Mouse (Mus musculus): ENCODE results near the gene Fbxw11. TPM values are rescaled to one million over a fixed set of nuclear protein-coding genes. Genes with fewer than 3 reads are reported as not detected.
"Not testable (repeated sequence)": the region's sequence is repeated elsewhere in the genome, so short reads cannot be mapped to it uniquely, and the experiment has no call there.

Gene Fbxw11
- total and polyA plus RNA-seq, 3 experiments: 27.3 to 58.7 (median 47.8) TPM

DNA sequence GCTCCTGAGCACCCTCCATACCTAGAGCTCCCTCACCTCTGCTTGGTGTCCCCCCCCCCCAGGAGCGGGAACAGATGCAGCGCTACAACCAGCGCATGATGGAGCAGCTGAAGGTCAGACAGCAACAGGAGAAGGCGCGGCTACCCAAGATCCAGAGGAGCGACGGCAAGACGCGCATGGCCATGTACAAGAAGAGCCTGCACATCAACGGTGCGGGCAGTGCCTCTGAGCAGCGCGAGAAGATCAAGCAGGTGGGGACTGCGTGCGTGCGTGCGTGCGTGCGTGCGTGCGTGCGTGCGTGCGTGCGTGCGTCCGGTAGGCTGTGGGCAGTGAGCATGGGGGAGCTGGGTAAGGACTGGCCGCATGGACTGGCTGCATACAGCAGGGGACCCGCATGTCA, 28.1 kb upstream of the Fbxw11 start:
- H3K4me3 ChIP-seq: no peak overlapping the region
- H3K4me1 ChIP-seq (ENCODE audit: control insufficient read depth, insufficient read depth, low read length): peaks cover 7% of the 10 kb centered on the region
- WGBS: 96% methylated on average over 29 of the region's 29 CpGs
- peaks cover 4% of the 10 kb centered on the region; the same call in 1 of the 2 replicates for H3K36me3 ChIP-seq (ENCODE audit: control insufficient read depth, insufficient read depth, low read length)
- H3K9ac ChIP-seq (ENCODE audit: low read depth, low read length): no peak overlapping the region
- DNase-seq: no peak
- intact Hi-C loops (cut with DNase I): no loop called here
- H3K27ac ChIP-seq: no peak overlapping the region
- TF ChIP-seq CTCF (IDR thresholded peaks at IDR 0.05) (no peak), POLR2A (IDR thresholded peaks at IDR 0.05; ENCODE audit: insufficient read depth, low read depth, low read length) (no peak), EP300 (IDR thresholded peaks at IDR 0.05; ENCODE audit: insufficient read depth, low read depth, low read length) (no peak)
- no peaks in the 10 kb centered on the region for H3K27me3 ChIP-seq (ENCODE audit: control insufficient read depth, insufficient read depth, low read length)
- 0 out of 2 replicates have a peak, but pooled peaks cover 2% of the 10 kb centered on the region for H3K79me2 ChIP-seq (replicated peaks; ENCODE audit: control insufficient read depth, insufficient read depth, low read length)

GRCm38 (mm10) chr11:32615561-32615960, 27.0 kb upstream of the Fbxw11 start:
- no peak overlapping the region for H3K4me3 ChIP-seq
- 0 out of 2 replicates have a peak, but pooled peaks cover 2% of the 10 kb centered on the region for H3K79me2 ChIP-seq (replicated peaks; ENCODE audit: control insufficient read depth, insufficient read depth, low read length)
- no peak for TF ChIP-seq EP300 (IDR thresholded peaks at IDR 0.05; ENCODE audit: insufficient read depth, low read depth, low read length)
- no peak overlapping the region for H3K9ac ChIP-seq (ENCODE audit: low read depth, low read length)
- no peak overlapping the region for H3K27ac ChIP-seq
- WGBS: 66% methylated on average over 11 of the region's 11 CpGs
- no peak for DNase-seq
- no peaks in the 10 kb centered on the region for H3K27me3 ChIP-seq (ENCODE audit: control insufficient read depth, insufficient read depth, low read length)
- peaks cover 8% of the 10 kb centered on the region for H3K36me3 ChIP-seq (ENCODE audit: control insufficient read depth, insufficient read depth, low read length)
- intact Hi-C loops (cut with DNase I): no loop called here
- peaks cover 9% of the 10 kb centered on the region for H3K4me1 ChIP-seq (ENCODE audit: control insufficient read depth, insufficient read depth, low read length)

GRCm38 (mm10) chr11:32616091-32616490, 26.4 kb upstream of the Fbxw11 start:
- peak; percentile 58 for TF ChIP-seq CTCF (IDR thresholded peaks at IDR 0.05)
- no peak for TF ChIP-seq POLR2A (IDR thresholded peaks at IDR 0.05; ENCODE audit: insufficient read depth, low read depth, low read length)
- WGBS: 78% methylated on average over 6 of the region's 6 CpGs
- peaks cover 9% of the 10 kb centered on the region for H3K4me1 ChIP-seq (ENCODE audit: control insufficient read depth, insufficient read depth, low read length)
- no peak for DNase-seq
- peaks cover 8% of the 10 kb centered on the region for H3K36me3 ChIP-seq (ENCODE audit: control insufficient read depth, insufficient read depth, low read length)
- no peak overlapping the region for H3K9ac ChIP-seq (ENCODE audit: low read depth, low read length)
- H3K4me3 ChIP-seq: no peak overlapping the region
- intact Hi-C loops (cut with DNase I): no loop called here
- H3K79me2 ChIP-seq (replicated peaks; ENCODE audit: control insufficient read depth, insufficient read depth, low read length): 0 out of 2 replicates have a peak, but pooled peaks cover 2% of the 10 kb centered on the region
- no peak overlapping the region for H3K27ac ChIP-seq
- H3K27me3 ChIP-seq (ENCODE audit: control insufficient read depth, insufficient read depth, low read length): no peaks in the 10 kb centered on the region

DNA sequence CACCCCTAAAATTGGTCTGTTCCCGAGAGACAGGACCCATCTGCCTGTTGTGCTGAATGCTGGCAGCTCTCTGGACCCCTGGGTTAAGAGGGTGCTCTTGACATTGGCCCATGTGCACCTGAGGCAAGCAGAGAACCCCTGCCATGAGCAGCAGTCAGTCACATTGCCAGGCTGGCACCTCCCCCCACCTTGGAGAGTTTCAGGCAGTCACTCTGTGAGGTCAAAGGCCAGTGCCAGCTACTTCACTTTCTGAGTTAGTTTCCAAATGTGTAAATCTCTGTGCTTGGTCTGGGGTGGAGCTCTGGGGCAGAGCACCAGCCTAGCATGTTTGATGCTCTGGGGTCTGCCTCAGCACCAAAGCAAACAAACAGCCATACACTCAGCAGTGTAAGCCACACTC, 24.5 kb upstream of the Fbxw11 start:
- Histone ChIP-seq H3K79me2 (replicated peaks; ENCODE audit: control insufficient read depth, insufficient read depth, low read length) (0 out of 2 replicates have a peak, but pooled peaks cover 2% of the 10 kb centered on the region), H3K4me1 (ENCODE audit: control insufficient read depth, insufficient read depth, low read length) (peaks cover 11% of the 10 kb centered on the region), H3K36me3 (ENCODE audit: control insufficient read depth, insufficient read depth, low read length) (peaks cover 8% of the 10 kb centered on the region), H3K27me3 (ENCODE audit: control insufficient read depth, insufficient read depth, low read length) (no peaks in the 10 kb centered on the region), H3K4me3 (no peak overlapping the region), H3K27ac (no peak overlapping the region), H3K9ac (ENCODE audit: low read depth, low read length) (no peak overlapping the region)
- whole genome bisulfite sequencing: 96% methylated on average over 1 of the region's 1 CpGs
- intact Hi-C loops (cut with DNase I): no loop called here
- no peak for DNase-seq
- TF ChIP-seq CTCF (IDR thresholded peaks at IDR 0.05) (no peak), EP300 (IDR thresholded peaks at IDR 0.05; ENCODE audit: insufficient read depth, low read depth, low read length) (no peak), POLR2A (IDR thresholded peaks at IDR 0.05; ENCODE audit: insufficient read depth, low read depth, low read length) (no peak)

- 87% methylated on average over 5 of the region's 5 CpGs for WGBS
- H3K9ac ChIP-seq (ENCODE audit: low read depth, low read length); H3K27me3 ChIP-seq (ENCODE audit: control insufficient read depth, insufficient read depth, low read length); H3K4me3 ChIP-seq; H3K36me3 ChIP-seq (ENCODE audit: control insufficient read depth, insufficient read depth, low read length); H3K79me2 ChIP-seq (replicated peaks; ENCODE audit: control insufficient read depth, insufficient read depth, low read length); intact Hi-C loops (cut with DNase I); DNase-seq: not testable (repeated sequence)
- peak; percentile 48 for TF ChIP-seq CTCF (IDR thresholded peaks at IDR 0.05)
- Histone ChIP-seq H3K4me1 (ENCODE audit: control insufficient read depth, insufficient read depth, low read length) (peaks cover 11% of the 10 kb centered on the region), H3K27ac (peak overlapping the region; percentile 78)
Observed at GRCm38 (mm10) chr11:32618641-32619040, 23.9 kb upstream of the Fbxw11 start.

GRCm38 (mm10) chr11:32619257-32619816, 23.2 kb upstream of the Fbxw11 start:
- H3K4me1 ChIP-seq (ENCODE audit: control insufficient read depth, insufficient read depth, low read length): peaks cover 11% of the 10 kb centered on the region
- WGBS: 5% methylated on average over 8 of the region's 8 CpGs
- intact Hi-C loops (cut with DNase I): no loop called here
- H3K79me2 ChIP-seq (replicated peaks; ENCODE audit: control insufficient read depth, insufficient read depth, low read length): 0 out of 2 replicates have a peak, but pooled peaks cover 2% of the 10 kb centered on the region
- DNase-seq: peak; percentile 69 to 85
- peaks cover 8% of the 10 kb centered on the region for H3K36me3 ChIP-seq (ENCODE audit: control insufficient read depth, insufficient read depth, low read length)
- no peaks in the 10 kb centered on the region for H3K27me3 ChIP-seq (ENCODE audit: control insufficient read depth, insufficient read depth, low read length)
- TF ChIP-seq EP300 (IDR thresholded peaks at IDR 0.05; ENCODE audit: insufficient read depth, low read depth, low read length) (peak; percentile 60; the same call in 1 of the 2 replicates), CTCF (IDR thresholded peaks at IDR 0.05) (no peak), POLR2A (IDR thresholded peaks at IDR 0.05; ENCODE audit: insufficient read depth, low read depth, low read length) (0 out of 2 replicates have a peak, but pooled peaks have one; percentile 58)
- 0 out of 2 replicates have a peak overlapping the region, but pooled peaks have one; percentile 4 for H3K9ac ChIP-seq (ENCODE audit: low read depth, low read length)
- H3K27ac ChIP-seq: peak overlapping the region; percentile 78
- H3K4me3 ChIP-seq: no peak overlapping the region

All from heart, adult 2 months (tissue).